Mouse (Mus musculus): ENCODE measurements around the gene Cox19. TPM values are rescaled to one million over a fixed set of nuclear protein-coding genes. Genes with fewer than 3 reads are reported as not detected.
A peak's percentile ranks its signal among the peaks of the same experiment; 100 is the strongest.
"Not testable (repeated sequence)": the region's sequence is repeated elsewhere in the genome, so short reads cannot be mapped to it uniquely, and the experiment has no call there.

Gene Cox19
- polyA plus RNA-seq, 1 experiment from 2014 or later = 106 TPM

DNA sequence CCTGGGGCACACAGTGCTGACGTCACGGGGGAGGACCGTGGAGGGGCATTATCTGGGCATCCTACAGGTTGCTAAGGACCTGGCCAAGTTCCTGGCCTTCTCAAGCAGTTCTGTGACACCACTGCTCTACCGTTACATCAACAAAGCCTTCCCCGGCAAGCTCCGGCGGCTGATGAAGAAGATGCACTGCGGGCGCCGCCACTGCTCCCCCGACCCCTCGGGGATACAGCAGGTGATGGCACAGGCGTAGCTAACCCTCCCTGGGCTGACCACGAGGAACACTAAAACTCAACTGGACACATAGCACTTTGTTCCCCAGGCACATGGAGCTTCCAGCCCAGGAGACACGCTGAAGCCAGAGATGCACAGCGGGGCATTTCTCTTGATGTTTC is 42.0 kb upstream of the Cox19 start:
- 91% methylated on average over 16 of the region's 16 CpGs for WGBS
- no peak for ATAC-seq (ENCODE audit: insufficient read depth)

DNA sequence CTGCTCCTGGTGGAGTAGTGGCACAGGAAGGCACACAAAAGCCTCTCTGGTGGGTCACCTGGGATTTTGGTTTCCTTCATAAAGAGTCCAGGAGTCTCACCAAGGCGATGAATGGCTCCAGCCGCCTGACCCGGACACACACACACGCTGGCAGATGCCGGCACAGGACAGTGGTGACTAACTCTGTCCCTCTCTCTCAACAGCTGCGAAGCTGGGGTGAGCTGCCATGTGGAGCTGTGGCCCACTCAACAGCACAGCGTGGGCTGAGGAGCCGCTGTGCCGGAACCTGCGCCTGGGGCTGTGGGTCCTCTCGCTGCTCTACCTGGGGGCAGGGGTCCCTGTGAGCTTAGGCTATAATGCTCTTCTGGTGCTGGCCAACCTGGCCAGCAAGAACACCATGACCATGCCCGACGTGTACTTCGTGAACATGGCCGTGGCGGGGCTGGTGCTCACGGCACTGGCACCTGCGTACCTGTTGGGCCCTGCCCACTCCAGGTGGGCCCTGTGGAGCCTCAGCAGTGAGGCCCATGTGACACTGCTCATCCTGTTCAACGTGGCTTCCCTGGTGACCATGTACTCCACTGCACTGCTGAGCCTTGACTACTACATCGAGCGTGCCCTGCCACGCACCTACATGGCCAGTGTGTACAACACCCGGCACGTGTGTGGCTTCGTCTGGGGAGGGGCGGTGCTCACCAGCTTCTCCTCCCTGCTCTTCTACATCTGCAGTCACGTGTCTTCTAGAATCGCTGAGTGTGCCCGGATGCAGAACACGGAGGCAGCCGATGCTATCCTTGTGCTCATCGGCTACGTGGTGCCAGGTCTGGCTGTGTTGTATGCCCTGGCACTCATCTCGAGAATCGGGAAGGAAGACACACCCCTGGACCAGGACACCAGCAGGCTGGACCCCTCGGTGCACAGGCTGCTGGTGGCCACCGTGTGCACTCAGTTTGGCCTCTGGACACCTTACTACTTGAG is 41.3 kb upstream of the Cox19 start:
- no peak for ATAC-seq (ENCODE audit: insufficient read depth)
- H3K27me3 ChIP-seq (ENCODE audit: insufficient read depth, low read length) = no peaks in the 10 kb centered on the region
- H3K9me3 ChIP-seq (ENCODE audit: low read depth, low read length) = no peaks in the 10 kb centered on the region
- H3K4me3 ChIP-seq (ENCODE audit: low read depth, low read length) = no peak overlapping the region
- H3K4me1 ChIP-seq (ENCODE audit: insufficient read depth) = peaks cover 21% of the 10 kb centered on the region
- H3K9ac ChIP-seq = no peak overlapping the region
- H3K4me2 ChIP-seq = no peak overlapping the region
- DNase-seq = no peak
- H3K36me3 ChIP-seq (ENCODE audit: insufficient read depth) = peaks cover 4% of the 10 kb centered on the region; the same call in 1 of the 2 replicates
- 92% methylated on average over 37 of the region's 37 CpGs for WGBS
- H3K27ac ChIP-seq (ENCODE audit: low read depth) = no peak overlapping the region
- no peak for TF ChIP-seq CTCF (IDR thresholded peaks at IDR 0.05; ENCODE audit: low read depth)

More for the DNA sequence above, 42.0 kb upstream of the Cox19 start:
- no peak overlapping the region for H3K9ac ChIP-seq
- H3K36me3 ChIP-seq (ENCODE audit: insufficient read depth) = peaks cover 4% of the 10 kb centered on the region; the same call in 1 of the 2 replicates
- TF ChIP-seq CTCF (IDR thresholded peaks at IDR 0.05; ENCODE audit: low read depth) = no peak
- no peaks in the 10 kb centered on the region for H3K27me3 ChIP-seq (ENCODE audit: insufficient read depth, low read length)
- no peak for DNase-seq
- no peak overlapping the region for H3K4me2 ChIP-seq
- H3K4me3 ChIP-seq (ENCODE audit: low read depth, low read length) = no peak overlapping the region
- no peaks in the 10 kb centered on the region for H3K9me3 ChIP-seq (ENCODE audit: low read depth, low read length)
- no peak overlapping the region for H3K27ac ChIP-seq (ENCODE audit: low read depth)
- peaks cover 15% of the 10 kb centered on the region for H3K4me1 ChIP-seq (ENCODE audit: insufficient read depth)

DNA sequence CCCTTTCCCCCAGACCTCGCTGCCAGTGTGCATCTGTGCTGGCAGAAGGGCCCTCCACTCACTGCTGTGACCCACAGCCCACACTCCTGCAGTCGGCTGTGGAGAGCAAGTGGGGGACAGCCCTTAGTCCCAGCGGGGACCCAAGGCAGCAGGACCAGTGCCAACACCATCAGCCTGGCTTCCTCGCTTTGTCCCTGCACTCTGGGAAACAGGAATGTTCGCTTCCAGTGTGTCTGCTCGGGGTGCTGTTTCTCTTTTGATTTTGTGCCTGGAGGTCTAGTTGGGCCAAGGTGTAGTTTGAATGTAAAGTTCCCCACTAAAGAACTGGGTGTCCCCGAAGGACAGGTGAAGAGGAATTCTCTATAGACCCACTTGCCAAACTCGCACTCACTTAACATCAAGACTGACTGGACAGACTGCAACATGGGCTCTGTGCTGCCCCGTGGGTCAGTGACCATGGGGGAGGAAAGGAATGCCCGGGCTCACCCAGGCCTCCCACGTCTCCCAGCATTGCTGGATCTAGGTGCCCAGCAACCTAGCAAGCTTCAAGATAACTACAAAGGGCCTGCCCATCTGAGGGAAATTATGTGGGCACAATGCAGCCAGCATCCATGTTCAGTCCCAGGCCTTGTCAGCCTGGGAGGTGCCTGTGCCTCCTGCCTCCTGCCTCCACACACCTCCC is 40.2 kb upstream of the Cox19 start:
- Histone ChIP-seq H3K9me3 (ENCODE audit: low read depth, low read length) (no peaks in the 10 kb centered on the region), H3K4me3 (ENCODE audit: low read depth, low read length) (peak overlapping the region; percentile 12; the same call in 1 of the 2 replicates), H3K4me2 (no peak overlapping the region; the same call in 1 of the 2 replicates), H3K27ac (ENCODE audit: low read depth) (no peak overlapping the region), H3K9ac (0 out of 2 replicates have a peak overlapping the region, but pooled peaks have one; percentile 9), H3K27me3 (ENCODE audit: insufficient read depth, low read length) (no peaks in the 10 kb centered on the region), H3K36me3 (ENCODE audit: insufficient read depth) (peaks cover 4% of the 10 kb centered on the region; the same call in 1 of the 2 replicates), H3K4me1 (ENCODE audit: insufficient read depth) (peaks cover 23% of the 10 kb centered on the region)
- DNase-seq (no peak), ATAC-seq (ENCODE audit: insufficient read depth) (no peak)
- no peak for TF ChIP-seq CTCF (IDR thresholded peaks at IDR 0.05; ENCODE audit: low read depth)
- WGBS = 72% methylated on average over 11 of the region's 11 CpGs

DNA sequence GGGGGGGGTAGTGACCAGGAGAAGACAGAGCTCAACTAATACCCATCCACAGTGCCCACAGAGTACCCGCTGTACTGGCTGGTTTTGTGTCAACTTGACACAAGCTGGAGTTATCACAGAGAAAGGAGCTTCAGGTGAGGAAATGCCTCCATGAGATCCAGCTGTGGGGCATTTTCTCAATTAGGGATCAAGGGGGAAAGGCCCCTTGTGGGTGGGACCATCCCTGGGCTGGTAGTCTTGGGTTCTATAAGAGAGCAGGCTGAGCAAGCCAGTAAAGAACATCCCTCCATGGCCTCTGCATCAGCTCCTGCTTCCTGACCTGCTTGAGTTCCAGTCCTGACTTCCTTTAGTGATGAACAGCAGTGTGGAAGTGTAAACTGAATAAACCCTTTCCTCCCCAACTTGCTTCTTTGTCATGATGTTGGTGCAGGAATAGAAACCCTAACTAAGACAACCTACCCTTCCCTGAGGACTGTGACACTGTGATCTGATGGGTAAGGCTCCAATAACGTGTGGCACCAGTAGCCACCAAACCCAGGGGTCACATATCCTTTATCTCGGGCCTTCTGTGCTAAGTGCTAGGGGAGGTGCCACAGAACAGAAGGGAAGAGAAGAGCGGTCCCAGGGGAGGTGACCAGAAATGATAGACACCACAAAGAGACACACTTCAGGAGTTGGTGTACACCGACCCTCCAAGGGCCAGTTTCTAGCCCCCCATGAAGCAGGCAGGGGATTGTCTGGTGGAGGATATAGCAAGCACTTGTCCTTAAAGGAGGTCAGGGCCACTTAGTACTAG is 39.3 kb upstream of the Cox19 start:
- peak overlapping the region; percentile 34; the same call in 1 of the 2 replicates for H3K9ac ChIP-seq
- peak overlapping the region; percentile 12; the same call in 1 of the 2 replicates for H3K4me3 ChIP-seq (ENCODE audit: low read depth, low read length)
- H3K27ac ChIP-seq (ENCODE audit: low read depth) = peak overlapping the region; percentile 86
- not testable (repeated sequence) for H3K27me3 ChIP-seq (ENCODE audit: insufficient read depth, low read length); H3K9me3 ChIP-seq (ENCODE audit: low read depth, low read length); H3K36me3 ChIP-seq (ENCODE audit: insufficient read depth); DNase-seq; H3K4me2 ChIP-seq; ATAC-seq (ENCODE audit: insufficient read depth)
- peaks cover 23% of the 10 kb centered on the region for H3K4me1 ChIP-seq (ENCODE audit: insufficient read depth)
- WGBS = 72% methylated on average over 5 of the region's 5 CpGs

DNA sequence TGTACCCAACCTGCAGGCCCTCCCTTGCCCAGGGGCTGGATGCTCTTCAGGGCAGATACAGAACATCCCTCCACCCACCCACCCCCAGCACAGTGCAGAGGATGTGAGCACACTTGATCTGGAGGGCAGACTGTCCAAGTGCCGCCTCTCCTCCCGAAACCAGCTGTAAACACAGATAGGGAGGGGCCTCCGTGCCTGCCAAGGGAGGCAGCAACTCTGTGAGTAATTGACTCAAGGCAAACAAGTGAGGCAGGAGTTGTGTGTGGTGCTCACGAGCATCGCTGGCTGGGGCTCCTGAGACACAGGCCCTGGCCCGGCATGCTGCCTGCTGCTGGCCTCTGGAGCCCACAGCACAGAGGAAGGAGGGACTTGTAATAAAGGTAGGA is 38.5 kb upstream of the Cox19 start:
- ATAC-seq (ENCODE audit: insufficient read depth) = peak; percentile 84
- peak overlapping the region; percentile 20; the same call in 1 of the 2 replicates for H3K4me2 ChIP-seq

More for the DNA sequence above, 38.5 kb upstream of the Cox19 start:
- H3K4me3 ChIP-seq (ENCODE audit: low read depth, low read length) = peak overlapping the region; percentile 4; the same call in 1 of the 2 replicates
- no peaks in the 10 kb centered on the region for H3K27me3 ChIP-seq (ENCODE audit: insufficient read depth, low read length)
- 5% methylated on average over 6 of the region's 6 CpGs for WGBS
- TF ChIP-seq CTCF (IDR thresholded peaks at IDR 0.05; ENCODE audit: low read depth) = no peak
- peaks cover 4% of the 10 kb centered on the region; the same call in 1 of the 2 replicates for H3K36me3 ChIP-seq (ENCODE audit: insufficient read depth)
- H3K4me1 ChIP-seq (ENCODE audit: insufficient read depth) = peaks cover 26% of the 10 kb centered on the region
- no peaks in the 10 kb centered on the region for H3K9me3 ChIP-seq (ENCODE audit: low read depth, low read length)
- peak; percentile 74 for DNase-seq
- H3K9ac ChIP-seq = peak overlapping the region; percentile 34; the same call in 1 of the 2 replicates
- peak overlapping the region; percentile 86 for H3K27ac ChIP-seq (ENCODE audit: low read depth)

Data from lung, embryonic 14.5 days (tissue).